ENCODE assay signal across 9 mouse cellular contexts in genomic region chr6:38231994-38232393, GRCm38 (mm10). TPM values are rescaled to one million over a fixed set of nuclear protein-coding genes. Genes with fewer than 3 reads are reported as not detected.
A peak's percentile ranks its signal among the peaks of the same experiment; 100 is the strongest.
DNase-seq lines count a peak whose midpoint lies in the region; ATAC-seq and TF ChIP-seq lines count a peak whose summit lies in the region.
"Had no signal": no experiment of that assay in that cellular context is flagged by ENCODE, and none has a peak within 500 bp of the region (broad histone marks: within the 10 kb centered on the region; RNA-seq: fewer than 3 reads in every experiment).

No protein-coding gene starts in this region.

- TF ChIP-seq EP300 in stomach, postnatal 0 days (optimal IDR thresholded peaks at IDR 0.05) = no peak

- no peak overlapping the region for H3K9ac ChIP-seq in stomach, embryonic 15.5 days
- H3K9ac ChIP-seq in stomach, postnatal 0 days (ENCODE audit: low read length) = no peak overlapping the region
- H3K9ac ChIP-seq in kidney, embryonic 14.5 days (ENCODE audit: low read depth, low read length) = no peak overlapping the region
- no peak overlapping the region for H3K9ac ChIP-seq in stomach, embryonic 16.5 days (ENCODE audit: low read length)

- no peaks in the 10 kb centered on the region for H3K36me3 ChIP-seq in stomach, embryonic 15.5 days
- H3K36me3 ChIP-seq in stomach, postnatal 0 days (ENCODE audit: control insufficient read depth, insufficient read depth, low read length) = no peaks in the 10 kb centered on the region
- no peaks in the 10 kb centered on the region for H3K36me3 ChIP-seq in kidney, embryonic 14.5 days (ENCODE audit: control insufficient read depth, insufficient read depth, low read length)
- no peaks in the 10 kb centered on the region; the same call in 1 of the 2 replicates for H3K36me3 ChIP-seq in stomach, embryonic 16.5 days (ENCODE audit: control insufficient read depth, insufficient read depth, low read length)

- 0 out of 2 replicates have a peak, but pooled peaks have one; percentile 36 for ATAC-seq in frontal cortex, adult (ENCODE audit: low TSS enrichment)
- 0 out of 2 replicates have a peak, but pooled peaks have one; percentile 44 for ATAC-seq in stomach, embryonic 15.5 days (ENCODE audit: insufficient read depth, low FRiP score, low read depth)
- ATAC-seq in stomach, postnatal 0 days (ENCODE audit: low FRiP score, low TSS enrichment) = no peak
- peak; percentile 50 for ATAC-seq in kidney, embryonic 14.5 days (ENCODE audit: low FRiP score, low TSS enrichment)
- ATAC-seq in stomach, embryonic 16.5 days (ENCODE audit: insufficient read depth, low FRiP score) = peak; percentile 65; the same call in 1 of the 2 replicates

- H3K27ac ChIP-seq in stomach, embryonic 15.5 days = no peak overlapping the region; the same call in 1 of the 2 replicates
- no peak overlapping the region for H3K27ac ChIP-seq in stomach, postnatal 0 days (replicated peaks)
- H3K27ac ChIP-seq in kidney, embryonic 14.5 days (ENCODE audit: low read depth, low read length) = no peak overlapping the region
- H3K27ac ChIP-seq in stomach, embryonic 16.5 days (ENCODE audit: low read length) = no peak overlapping the region

- peaks cover 8% of the 10 kb centered on the region; the same call in 1 of the 2 replicates for H3K4me1 ChIP-seq in stomach, embryonic 15.5 days
- H3K4me1 ChIP-seq in stomach, postnatal 0 days (replicated peaks; ENCODE audit: control insufficient read depth, insufficient read depth) = no peaks in the 10 kb centered on the region
- H3K4me1 ChIP-seq in kidney, embryonic 14.5 days (ENCODE audit: control insufficient read depth, insufficient read depth, low read length) = peaks cover 15% of the 10 kb centered on the region
- H3K4me1 ChIP-seq in stomach, embryonic 16.5 days (ENCODE audit: control insufficient read depth, insufficient read depth, low read length) = peaks cover 9% of the 10 kb centered on the region; the same call in 1 of the 2 replicates
- H3K4me1 ChIP-seq: megakaryocyte, embryonic 14.5 days had no signal

- no peak overlapping the region for H3K4me3 ChIP-seq in stomach, embryonic 15.5 days (replicated peaks)
- H3K4me3 ChIP-seq in stomach, postnatal 0 days (ENCODE audit: low read depth, low read length) = no peak overlapping the region
- no peak overlapping the region for H3K4me3 ChIP-seq in kidney, embryonic 14.5 days (ENCODE audit: low read length)
- H3K4me3 ChIP-seq in stomach, embryonic 16.5 days (replicated peaks; ENCODE audit: low read length) = no peak overlapping the region
- H3K4me3 ChIP-seq: megakaryocyte, embryonic 14.5 days had no signal

- no peak for DNase-seq in frontal cortex, postnatal 10 days (ENCODE audit: low spot score in 2 of 2)
- no peak for DNase-seq in stomach, postnatal 0 days (ENCODE audit: low spot score)
- no peak for DNase-seq in right cerebral cortex, postnatal 4 days
- DNase-seq in layer of hippocampus, postnatal 10 days (ENCODE audit: low spot score in 2 of 2) = no peak

- no peak overlapping the region for H3K4me2 ChIP-seq in stomach, embryonic 15.5 days
- no peak overlapping the region for H3K4me2 ChIP-seq in stomach, postnatal 0 days (replicated peaks; ENCODE audit: low read depth)
- no peak overlapping the region for H3K4me2 ChIP-seq in kidney, embryonic 14.5 days (replicated peaks; ENCODE audit: low read depth, low read length)
- no peak overlapping the region for H3K4me2 ChIP-seq in stomach, embryonic 16.5 days (ENCODE audit: low read depth, low read length)

- WGBS in stomach, embryonic 15.5 days = 44% methylated on average over 4 of the region's 4 CpGs
- WGBS in stomach, postnatal 0 days = 55% methylated on average over 4 of the region's 4 CpGs
- 50% methylated on average over 4 of the region's 4 CpGs for WGBS in kidney, embryonic 14.5 days
- WGBS in stomach, embryonic 16.5 days = 57% methylated on average over 4 of the region's 4 CpGs

- H3K9me3 ChIP-seq in stomach, embryonic 15.5 days = no peaks in the 10 kb centered on the region
- H3K9me3 ChIP-seq in stomach, postnatal 0 days (ENCODE audit: control insufficient read depth, low read length) = no peaks in the 10 kb centered on the region
- no peaks in the 10 kb centered on the region; the same call in 1 of the 2 replicates for H3K9me3 ChIP-seq in kidney, embryonic 14.5 days (ENCODE audit: control insufficient read depth, low read length)
- H3K9me3 ChIP-seq in stomach, embryonic 16.5 days (replicated peaks; ENCODE audit: control insufficient read depth, low read length) = no peaks in the 10 kb centered on the region; the same call in 1 of the 2 replicates

- H3K27me3 ChIP-seq in stomach, embryonic 15.5 days (replicated peaks) = no peaks in the 10 kb centered on the region
- H3K27me3 ChIP-seq in stomach, postnatal 0 days (ENCODE audit: control insufficient read depth, insufficient read depth, low read length) = no peaks in the 10 kb centered on the region
- H3K27me3 ChIP-seq in kidney, embryonic 14.5 days (ENCODE audit: control insufficient read depth, insufficient read depth, low read length) = no peaks in the 10 kb centered on the region
- H3K27me3 ChIP-seq in stomach, embryonic 16.5 days (ENCODE audit: control insufficient read depth, insufficient read depth, low read length) = no peaks in the 10 kb centered on the region

- no peak for TF ChIP-seq CTCF in stomach, postnatal 0 days (IDR thresholded peaks at IDR 0.05; ENCODE audit: low read depth)

RNA-seq across cellular contexts. Expression of gene D630045J12Rik, which starts 21.8 kb away (rescaled TPM):
- polyA plus RNA-seq in stomach, embryonic 15.5 days (2015; fragmentation: Nextera tagmentation; extraction: Ambion mirVana) = 3.5 and 3.8 TPM in 2 replicates
- polyA plus RNA-seq in stomach, postnatal 0 days (2015; fragmentation: Nextera tagmentation; extraction: Ambion mirVana) = 0.70 and 1.1 TPM in 2 replicates
- 7.9 and 12.3 TPM in 2 replicates for polyA plus RNA-seq in kidney, embryonic 14.5 days (2014; fragmentation: Nextera tagmentation; extraction: Ambion mirVana)
- polyA plus RNA-seq in stomach, embryonic 16.5 days (2015; fragmentation: Nextera tagmentation; extraction: Ambion mirVana) = 2.3 and 2.4 TPM in 2 replicates
- 10 to 100 TPM; 40.9 to 41.7 TPM for total RNA-seq in layer of hippocampus, postnatal 10 days (2021)
